Mouse (Mus musculus): ENCODE measurements at regions not wholly inside any gene's neighbourhood (a gene's known extent, or its start where the extent isn't known, plus 50 kb on each side); places are given as distances from the start of the nearest gene placed in this dataset.

GRCm38 (mm10) chr1:137926326-137926725 is 249.2 kb downstream of the Ptprc start:
- no peak for DNase-seq

- DNase-seq: no peak
Measured at GRCm38 (mm10) chr1:137924156-137924555, 251.4 kb downstream of the Ptprc start.

GRCm38 (mm10) chr1:137923705-137924104 is 251.8 kb downstream of the Ptprc start:
- no peak for DNase-seq

GRCm38 (mm10) chr1:137922769-137923168 is 252.7 kb downstream of the Ptprc start:
- DNase-seq: peak in 1 of 2 experiments; percentile 20

GRCm38 (mm10) chr1:137921592-137921991 is 253.9 kb downstream of the Ptprc start:
- no peak for DNase-seq

GRCm38 (mm10) chr1:137919739-137920563 is 255.6 kb downstream of the Ptprc start:
- no peak for DNase-seq

- DNase-seq: no peak
Measured at GRCm38 (mm10) chr1:137917449-137917848, 258.1 kb downstream of the Ptprc start.

GRCm38 (mm10) chr1:137906883-137907282 is 268.6 kb downstream of the Ptprc start:
- DNase-seq: no peak

- no peak for DNase-seq
Measured at GRCm38 (mm10) chr1:137906477-137906876, 269.0 kb downstream of the Ptprc start.

GRCm38 (mm10) chr1:137905566-137905965 is 269.9 kb downstream of the Ptprc start:
- DNase-seq: no peak

- DNase-seq: no peak
Measured at GRCm38 (mm10) chr1:137903351-137903750, 272.2 kb downstream of the Ptprc start.

- DNase-seq: no peak
Measured at GRCm38 (mm10) chr1:137902859-137903258, 272.6 kb downstream of the Ptprc start.

GRCm38 (mm10) chr1:137901996-137902395 is 273.5 kb downstream of the Ptprc start:
- no peak for DNase-seq

GRCm38 (mm10) chr1:137901211-137901610 is 274.3 kb downstream of the Ptprc start:
- no peak for DNase-seq

- DNase-seq: peak in 1 of 2 experiments; percentile 27
Measured at GRCm38 (mm10) chr1:137900621-137901071, 274.9 kb downstream of the Ptprc start.

- DNase-seq: peak in 1 of 2 experiments; percentile 21
Measured at GRCm38 (mm10) chr1:137899916-137900601, 275.4 kb downstream of the Ptprc start.

GRCm38 (mm10) chr1:137899305-137899704 is 276.2 kb downstream of the Ptprc start:
- no peak for DNase-seq

- DNase-seq: no peak
Measured at GRCm38 (mm10) chr1:137898891-137899290, 276.6 kb downstream of the Ptprc start.

- peak; percentile 87 to 88 for DNase-seq
Measured at GRCm38 (mm10) chr1:137898397-137898796, 277.1 kb downstream of the Ptprc start.

GRCm38 (mm10) chr1:137881656-137882055 is 293.9 kb downstream of the Ptprc start:
- DNase-seq: no peak

GRCm38 (mm10) chr1:137874361-137874760 is 301.1 kb downstream of the Ptprc start:
- no peak for DNase-seq

- no peak for DNase-seq
Measured at GRCm38 (mm10) chr1:137873628-137874027, 301.9 kb downstream of the Ptprc start.

GRCm38 (mm10) chr1:137865030-137865429 is 310.5 kb downstream of the Ptprc start:
- DNase-seq: no peak

- no peak for DNase-seq
Measured at GRCm38 (mm10) chr1:137863506-137863905, 312.0 kb downstream of the Ptprc start.

Data from lung, adult 18-20 months (tissue).